In the genomic region with DNA sequence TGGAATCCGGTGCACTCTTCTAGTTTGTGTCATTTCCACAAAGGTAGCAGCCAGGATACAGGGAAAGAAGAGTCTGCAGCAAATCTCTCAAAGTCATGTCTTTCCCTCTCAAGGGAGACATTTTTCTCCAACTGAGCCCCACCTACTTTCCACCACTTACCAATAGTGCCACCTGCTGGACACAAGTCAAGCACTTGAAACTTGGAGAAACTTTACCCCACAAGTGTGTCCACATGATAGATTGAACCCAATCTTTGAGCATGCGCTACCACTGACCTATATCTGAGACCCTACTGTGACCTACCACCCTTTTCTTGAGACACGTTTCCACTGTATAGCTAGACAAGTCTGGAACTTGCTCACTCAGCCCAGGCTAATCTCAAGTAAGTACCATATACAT, we compare ENCODE assay signal across 9 mouse cellular contexts. TPM values are rescaled to one million over a fixed set of nuclear protein-coding genes. Genes with fewer than 3 reads are reported as not detected.
DNase-seq lines count a peak whose midpoint lies in the region; ATAC-seq lines count a peak whose summit lies in the region.
"Had no signal": no experiment of that assay in that cellular context is flagged by ENCODE, and none has a peak within 500 bp of the region (broad histone marks: within the 10 kb centered on the region; RNA-seq: fewer than 3 reads in every experiment).

No protein-coding gene starts in this region.

- ATAC-seq in liver, embryonic 12.5 days: no peak

- H3K9me3 ChIP-seq in liver, embryonic 12.5 days (replicated peaks): no peaks in the 10 kb centered on the region
- H3K9me3 ChIP-seq: neural tube, embryonic 12.5 days had no signal

- WGBS in liver, embryonic 12.5 days (ENCODE audit: insufficient replicate concordance): 31% methylated on average over 3 of the region's 3 CpGs

- no peak overlapping the region for H3K4me2 ChIP-seq in liver, embryonic 12.5 days
- H3K4me2 ChIP-seq: neural tube, embryonic 12.5 days had no signal

- H3K4me1 ChIP-seq in liver, embryonic 12.5 days: peaks cover 15% of the 10 kb centered on the region

- H3K27ac ChIP-seq in liver, embryonic 12.5 days: no peak overlapping the region
- H3K27ac ChIP-seq: neural tube, embryonic 12.5 days had no signal

- no peaks in the 10 kb centered on the region for H3K27me3 ChIP-seq in liver, embryonic 12.5 days (replicated peaks)
- H3K27me3 ChIP-seq: neural tube, embryonic 12.5 days had no signal

- no peak overlapping the region for H3K9ac ChIP-seq in liver, embryonic 12.5 days
- H3K9ac ChIP-seq: neural tube, embryonic 12.5 days had no signal

- H3K4me3 ChIP-seq in liver, embryonic 12.5 days: no peak overlapping the region
- H3K4me3 ChIP-seq: neural tube, embryonic 12.5 days had no signal

- H3K36me3 ChIP-seq in liver, embryonic 12.5 days: peaks cover 40% of the 10 kb centered on the region

- DNase-seq in adrenal gland, postnatal 14 days: peak; percentile 61
- DNase-seq in adrenal gland, adult 8-10 months: no peak
- peak; percentile 63 for DNase-seq in liver
- peak; percentile 53 for DNase-seq in embryo, embryonic 10.5 days (ENCODE audit: low spot score)
- DNase-seq in lung, postnatal 14 days: peak; percentile 54
- DNase-seq in right cerebral cortex, postnatal 10 days (ENCODE audit: low spot score in 2 of 2): no peak
- DNase-seq in urinary bladder, adult 2 months (ENCODE audit: low spot score): no peak

RNA-seq across cellular contexts. Expression of a gene that starts 1.9 kb away (rescaled TPM):
- 19.0 and 22.2 TPM in 2 replicates for total RNA-seq in adrenal gland, postnatal 14 days (2021)
- 10 to 100 TPM; 25.7 to 30.3 (median 27.0) TPM for total RNA-seq in adrenal gland, adult 8-10 months (2022)
- polyA plus RNA-seq in liver, embryonic 12.5 days (2016; fragmentation: Nextera tagmentation; extraction: Ambion mirVana): 39.1 and 39.2 TPM in 2 replicates
- 34.9 and 44.6 TPM in 2 replicates for polyA plus RNA-seq in urinary bladder, adult 2 months (2012; rRNA removed)

RNA-seq across cellular contexts. Expression of a gene that starts 28.9 kb away (rescaled TPM):
- total RNA-seq in adrenal gland, postnatal 14 days (2021): 80.4 and 83.4 TPM in 2 replicates
- total RNA-seq in adrenal gland, adult 8-10 months (2022): 10 to 100 TPM; 64.3 to 77.2 (median 72.4) TPM
- polyA plus RNA-seq in liver, embryonic 12.5 days (2016; fragmentation: Nextera tagmentation; extraction: Ambion mirVana): 165 and 174 TPM in 2 replicates
- polyA plus RNA-seq in urinary bladder, adult 2 months (2012; rRNA removed): 76.1 and 90.3 TPM in 2 replicates

RNA-seq across cellular contexts. Expression of a gene that starts 31.8 kb away (rescaled TPM):
- total RNA-seq in adrenal gland, postnatal 14 days (2021): 347 and 396 TPM in 2 replicates
- total RNA-seq in adrenal gland, adult 8-10 months (2022): 100 to 1,000 TPM; 226 to 338 (median 277) TPM
- polyA plus RNA-seq in liver, embryonic 12.5 days (2016; fragmentation: Nextera tagmentation; extraction: Ambion mirVana): 207 and 222 TPM in 2 replicates
- polyA plus RNA-seq in urinary bladder, adult 2 months (2012; rRNA removed): 242 and 345 TPM in 2 replicates

RNA-seq across cellular contexts. Expression of a gene that starts 52.5 kb away (rescaled TPM):
- total RNA-seq in adrenal gland, postnatal 14 days (2021): not detected in 2 replicates
- total RNA-seq in adrenal gland, adult 8-10 months (2022): not detected
- not detected in 2 replicates for polyA plus RNA-seq in liver, embryonic 12.5 days (2016; fragmentation: Nextera tagmentation; extraction: Ambion mirVana)
- not detected in 2 replicates for polyA plus RNA-seq in urinary bladder, adult 2 months (2012; rRNA removed)
- polyA plus RNA-seq: neural tube, embryonic 12.5 days had no signal

Comparison
In these comparisons a context has a peak if more than half of its experiments do, and no peak if none do; other contexts are left out.
1. DNase-seq: peak in adrenal gland, postnatal 14 days (single experiment), liver (single experiment), embryo, embryonic 10.5 days (single experiment) and lung, postnatal 14 days (single experiment); none in adrenal gland, adult 8-10 months (single experiment), right cerebral cortex, postnatal 10 days (0 of 2) and urinary bladder, adult 2 months (single experiment).